Mouse (Mus musculus) large intestine, adult 2 months (tissue): Measurements from ENCODE around the gene Parp8. TPM values are rescaled to one million over a fixed set of nuclear protein-coding genes. Genes with fewer than 3 reads are reported as not detected.
"Not testable (repeated sequence)": the region's sequence is repeated elsewhere in the genome, so short reads cannot be mapped to it uniquely, and the experiment has no call there.

ENCODE experiments used
- DNase-seq: peaks from one replicate; pipeline ENCODE4 v3.0.0-alpha.2; 2012; ENCODE audit warnings: low read depth, low spot score
- WGBS: fragments of 180-500 bp; shearing (Covaris S2); methylation state at CpG from one replicate; pipeline ENCODE4 v1.1.7; 2018; 5-methylcytosine and 5-hydroxymethylcytosine counted together
- polyA plus RNA-seq: library from polyadenylated mRNA; depleted of rRNA; stranded (reverse); fragments of >200 nt; gene quantifications from 2 replicates; pipeline ENCODE4 v1.2.3, GENCODE M21; 2012

Parp8 gene
- polyA plus RNA-seq, 1 experiment: 2.8 TPM

DNA sequence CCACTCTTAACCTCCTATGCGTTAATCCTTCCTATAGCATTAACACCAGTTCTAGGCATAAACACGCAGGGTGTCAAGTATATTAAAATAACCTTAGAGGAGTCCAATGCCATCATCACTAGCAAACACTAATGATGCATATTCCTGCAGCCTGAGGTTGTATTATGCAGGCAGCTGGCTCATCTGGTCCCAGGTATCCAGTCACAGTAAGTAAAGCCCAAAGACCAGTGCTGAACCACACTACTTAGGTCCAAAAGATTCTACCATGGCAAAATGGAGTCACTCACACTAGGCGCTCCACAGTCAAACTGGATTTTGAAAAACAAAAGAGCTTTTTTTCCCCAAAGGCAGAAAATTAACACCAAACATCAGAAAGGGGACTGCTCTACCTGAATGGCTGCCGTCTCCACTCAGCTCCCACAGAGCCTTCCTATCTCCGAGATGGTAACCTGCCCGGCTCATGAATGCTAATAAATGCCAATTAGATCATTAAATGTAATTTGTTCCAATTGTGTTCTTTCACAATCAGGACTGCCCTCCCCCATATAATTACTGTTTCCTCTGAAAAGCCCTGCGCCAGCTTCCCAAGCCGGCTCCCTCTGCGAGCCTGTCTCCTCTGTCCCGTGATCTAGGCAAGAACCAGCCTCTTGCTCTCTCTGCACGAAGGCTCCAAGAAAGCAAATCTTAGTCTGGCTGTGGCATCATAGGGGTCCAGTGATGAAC lies 54.5 kb downstream of the Parp8 start:
- 91% methylated on average over 11 of the region's 11 CpGs for WGBS
- no peak for DNase-seq

DNA sequence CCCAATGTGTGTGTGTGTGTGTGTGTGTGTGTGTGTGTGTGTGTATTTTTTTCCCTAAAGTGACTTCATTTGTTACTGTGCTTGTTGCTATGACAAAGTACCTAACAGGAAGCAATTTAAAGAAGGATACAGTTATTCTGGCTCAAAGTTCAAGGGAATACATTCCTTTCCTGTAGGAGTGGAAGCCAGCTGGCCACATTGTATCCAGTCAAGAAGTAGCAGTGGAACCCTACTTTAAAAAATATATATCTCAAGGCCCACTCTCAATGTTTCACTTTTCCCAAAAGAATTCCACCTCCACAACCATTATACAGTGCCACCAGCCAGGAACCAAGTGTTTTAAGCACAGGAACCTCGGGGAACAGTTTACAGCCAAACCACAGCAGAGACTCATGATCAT lies 55.7 kb downstream of the Parp8 start:
- 61% methylated on average over 1 of the region's 1 CpGs for WGBS
- DNase-seq: no peak

DNA sequence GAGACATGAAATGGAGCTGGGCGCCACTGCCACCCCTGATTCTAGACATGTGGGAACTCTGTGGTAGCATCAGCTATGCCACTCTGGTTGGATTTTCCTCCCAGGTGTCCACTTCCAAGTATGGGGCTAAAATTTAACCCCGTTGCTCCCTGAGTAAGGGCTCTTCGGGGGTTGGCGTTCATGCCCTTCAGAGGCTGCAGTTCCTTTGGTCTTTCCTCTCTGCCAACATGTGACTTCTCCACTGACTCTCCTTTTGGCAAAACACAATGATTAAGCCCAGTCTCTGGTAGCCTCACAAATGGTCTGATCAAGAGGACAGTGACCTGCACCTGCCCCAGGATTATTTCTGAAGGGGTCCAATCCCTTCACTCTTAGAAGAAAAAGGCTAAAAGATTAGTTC lies 56.4 kb downstream of the Parp8 start:
- 96% methylated on average over 4 of the region's 4 CpGs for WGBS
- DNase-seq: no peak

DNA sequence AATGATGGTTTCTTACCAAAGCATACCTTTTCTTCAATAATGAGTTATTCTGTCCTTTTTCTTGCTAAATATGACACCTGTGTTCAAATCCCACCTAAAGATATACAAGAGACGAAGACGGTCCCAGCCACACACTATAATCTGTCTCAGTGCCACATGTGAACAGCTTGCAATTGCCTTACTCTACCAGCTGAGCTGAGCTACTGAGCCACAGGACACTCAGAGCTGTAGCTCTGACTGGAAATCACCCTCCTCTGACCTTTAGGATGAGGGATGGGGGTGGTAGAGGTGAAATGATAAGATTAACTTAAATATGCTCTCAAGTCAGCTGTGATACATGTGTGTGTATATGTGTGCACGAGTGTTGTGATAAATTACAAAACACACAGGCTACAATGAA lies 57.9 kb downstream of the Parp8 start:
- no peak for DNase-seq
- WGBS: 84% methylated on average over 3 of the region's 3 CpGs

GRCm38 (mm10) chr13:116962480-116963462 lies 62.6 kb downstream of the Parp8 start:
- no peak for DNase-seq
- 54% methylated on average over 15 of the region's 15 CpGs for WGBS

GRCm38 (mm10) chr13:116958776-116959589 lies 66.4 kb downstream of the Parp8 start:
- 72% methylated on average over 7 of the region's 7 CpGs for WGBS
- no peak for DNase-seq

DNA sequence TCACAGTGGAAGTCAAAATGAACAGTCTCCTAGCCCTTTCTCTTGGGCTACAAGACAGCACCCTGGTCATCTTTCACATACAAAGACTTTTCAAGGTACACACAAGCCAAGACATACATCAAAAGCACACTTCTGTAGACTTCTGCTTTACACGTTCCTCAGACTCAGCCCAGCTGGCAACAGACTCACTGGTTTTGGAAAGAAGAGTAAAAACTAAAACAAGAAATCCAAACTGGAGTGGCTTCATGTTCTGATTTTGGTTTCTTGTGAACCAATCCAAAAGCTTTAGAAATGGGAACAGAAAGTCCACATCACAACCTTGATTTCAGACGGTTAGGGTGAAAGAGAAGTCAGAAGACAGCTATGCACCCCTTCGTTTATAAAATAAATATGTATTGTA lies 67.8 kb downstream of the Parp8 start:
- DNase-seq: no peak
- 61% methylated on average over 3 of the region's 3 CpGs for WGBS

- 83% methylated on average over 3 of the region's 3 CpGs for WGBS
- DNase-seq: no peak
These were observed 74.0 kb downstream of the Parp8 start for GRCm38 (mm10) chr13:116951336-116951735.

- WGBS: 64% methylated on average over 4 of the region's 4 CpGs
- DNase-seq: no peak
These were observed 75.8 kb downstream of the Parp8 start for GRCm38 (mm10) chr13:116949527-116949926.

DNA sequence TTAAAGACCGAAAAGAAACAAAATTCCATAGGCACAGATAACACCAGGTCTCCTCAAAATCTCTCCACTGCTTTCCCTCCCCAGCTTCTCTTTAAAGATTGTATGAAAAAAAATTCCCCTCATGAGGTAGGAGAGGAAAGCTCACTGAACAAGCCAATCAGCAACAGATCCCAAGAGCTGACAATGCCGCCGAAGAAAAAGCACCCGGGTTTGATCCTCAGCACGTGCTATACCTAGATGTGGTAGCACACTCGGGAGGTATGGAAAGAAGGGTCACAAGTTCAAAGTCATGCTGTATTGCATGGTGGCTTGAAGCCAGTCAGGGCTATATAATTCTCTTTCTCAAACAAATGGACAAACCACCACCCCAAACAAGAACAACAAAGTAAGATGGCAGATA lies 76.3 kb downstream of the Parp8 start:
- DNase-seq: no peak
- 82% methylated on average over 6 of the region's 6 CpGs for WGBS

GRCm38 (mm10) chr13:116948299-116948659 lies 77.1 kb downstream of the Parp8 start:
- DNase-seq: no peak
- 51% methylated on average over 5 of the region's 5 CpGs for WGBS

GRCm38 (mm10) chr13:116947611-116948298 lies 77.6 kb downstream of the Parp8 start:
- DNase-seq: no peak
- WGBS: 48% methylated on average over 9 of the region's 9 CpGs

GRCm38 (mm10) chr13:116946566-116946965 lies 78.8 kb downstream of the Parp8 start:
- 41% methylated on average over 4 of the region's 4 CpGs for WGBS
- no peak for DNase-seq

GRCm38 (mm10) chr13:116941280-116942015 lies 83.9 kb downstream of the Parp8 start:
- DNase-seq: no peak
- WGBS: 73% methylated on average over 13 of the region's 13 CpGs

GRCm38 (mm10) chr13:116940761-116941160 lies 84.6 kb downstream of the Parp8 start:
- 85% methylated on average over 7 of the region's 7 CpGs for WGBS
- DNase-seq: no peak

- DNase-seq: not testable (repeated sequence)
- 88% methylated on average over 3 of the region's 3 CpGs for WGBS
These were observed 88.3 kb downstream of the Parp8 start for GRCm38 (mm10) chr13:116937019-116937418.

GRCm38 (mm10) chr13:116917387-116917930 lies 107.9 kb downstream of the Parp8 start:
- DNase-seq: no peak
- 68% methylated on average over 6 of the region's 6 CpGs for WGBS

DNA sequence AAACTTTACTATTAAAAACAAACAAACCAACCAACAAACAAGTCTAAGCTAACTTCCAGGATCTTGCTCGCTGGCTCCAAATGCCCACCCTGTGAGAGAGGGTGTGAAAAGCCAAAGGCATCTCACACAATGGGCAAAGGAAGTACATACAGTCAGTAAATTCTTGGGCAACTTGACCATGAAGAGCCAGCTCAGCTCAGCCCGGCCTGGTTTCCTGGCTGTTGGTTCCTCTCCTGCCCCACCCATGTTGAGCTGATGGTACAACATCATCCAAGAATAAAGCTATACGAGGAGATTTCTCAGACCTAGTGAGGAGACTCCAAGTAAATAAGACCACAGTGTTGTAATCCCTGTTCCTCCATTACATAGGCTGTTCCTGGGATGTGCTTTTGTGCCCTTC lies 117.1 kb downstream of the Parp8 start:
- no peak for DNase-seq
- WGBS: 70% methylated on average over 3 of the region's 3 CpGs
